Mouse (Mus musculus) brain, embryonic 14.5 days (tissue): ENCODE results near the gene Gas2l3.

Experiments used
- CTCF ChIP-seq: fragments of 200-500 bp; IDR thresholded peaks from 2 replicates; pipeline ENCODE4 v1.5.1; 2012; ENCODE audit warnings: inconsistent platforms, mild to moderate bottlenecking, moderate library complexity, borderline replicate concordance; ENCODE audit not compliant: insufficient read depth, insufficient read length; ENCODE audit errors: extremely low read depth
- POLR2A ChIP-seq: fragments of 200-500 bp; IDR thresholded peaks from 2 replicates; pipeline ENCODE4 v1.6.1; 2012; ENCODE audit warnings: mild to moderate bottlenecking, inconsistent platforms, borderline replicate concordance; ENCODE audit not compliant: poor library complexity, insufficient read depth, insufficient read length, severe bottlenecking; ENCODE audit errors: extremely low read depth

DNA sequence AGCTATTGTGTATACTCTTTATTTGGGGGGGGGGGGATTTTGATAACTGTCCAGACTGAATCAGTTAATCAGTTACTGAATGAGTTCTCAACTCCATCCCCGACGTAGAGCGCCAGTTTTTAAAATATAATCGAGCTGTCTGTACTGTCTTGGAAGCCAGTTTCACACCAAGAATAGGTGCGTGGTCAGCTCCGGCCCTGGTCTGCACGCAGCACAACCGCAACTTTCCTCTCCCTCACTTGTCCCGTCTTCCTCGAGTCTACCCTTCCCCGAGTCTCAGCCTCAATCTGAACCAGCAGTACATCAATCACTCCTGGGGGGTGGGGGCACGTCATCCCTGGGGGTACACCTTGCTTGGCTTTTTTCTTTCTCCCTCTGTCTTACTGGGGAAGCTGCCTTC lies 8.4 kb downstream of the Gas2l3 start:
- TF ChIP-seq POLR2A (no peak), CTCF (no peak)
